Mouse (Mus musculus) cerebellum, adult 8-10 months (tissue): ENCODE results near the gene Disc1.

ENCODE experiments used
- DNase-seq: peaks from one replicate; pipeline ENCODE4 v3.0.0; 2022

Gene Disc1

DNA sequence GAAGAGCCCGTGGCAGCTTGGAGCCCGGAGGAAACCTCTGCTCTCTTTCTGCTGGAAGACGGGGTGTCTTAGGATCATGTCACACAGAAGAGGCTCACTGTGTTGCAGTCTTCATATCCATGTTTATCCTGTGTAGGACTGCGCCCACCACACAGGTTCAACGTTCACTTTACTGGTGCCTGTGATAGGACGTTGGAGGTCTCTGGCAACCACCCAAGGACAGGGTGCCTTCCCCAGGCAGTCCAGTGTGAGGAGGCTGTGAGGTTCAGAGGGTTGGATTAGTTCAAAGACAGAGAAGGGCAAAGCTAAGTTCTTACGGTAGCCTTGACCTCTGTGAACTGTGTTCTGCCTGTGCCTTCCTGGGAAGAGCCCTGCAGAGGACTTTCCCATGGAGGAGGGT, 77.3 kb downstream of the Disc1 start:
- no peak for DNase-seq

DNA sequence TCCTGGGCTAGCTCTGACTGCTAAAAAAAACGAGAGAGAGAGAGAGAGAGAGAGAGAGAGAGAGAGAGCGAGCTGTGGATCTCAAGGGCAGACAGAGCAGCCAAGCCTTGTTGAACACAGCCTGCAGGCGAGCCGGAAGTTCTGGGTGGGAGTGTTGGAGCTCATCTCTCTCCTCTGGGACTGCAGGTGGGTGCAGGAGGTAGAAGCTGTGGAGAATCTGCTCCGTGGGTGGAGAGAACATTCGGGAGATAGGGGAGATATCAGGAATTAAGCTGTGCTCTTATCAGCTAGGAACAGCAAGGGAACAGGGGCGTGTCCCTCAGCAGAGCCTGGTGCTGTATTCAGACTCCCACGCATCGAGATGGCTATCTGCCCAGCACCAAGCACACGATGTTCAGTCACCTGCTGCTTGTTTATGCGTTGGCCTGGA, 79.7 kb downstream of the Disc1 start:
- no peak for DNase-seq

DNA sequence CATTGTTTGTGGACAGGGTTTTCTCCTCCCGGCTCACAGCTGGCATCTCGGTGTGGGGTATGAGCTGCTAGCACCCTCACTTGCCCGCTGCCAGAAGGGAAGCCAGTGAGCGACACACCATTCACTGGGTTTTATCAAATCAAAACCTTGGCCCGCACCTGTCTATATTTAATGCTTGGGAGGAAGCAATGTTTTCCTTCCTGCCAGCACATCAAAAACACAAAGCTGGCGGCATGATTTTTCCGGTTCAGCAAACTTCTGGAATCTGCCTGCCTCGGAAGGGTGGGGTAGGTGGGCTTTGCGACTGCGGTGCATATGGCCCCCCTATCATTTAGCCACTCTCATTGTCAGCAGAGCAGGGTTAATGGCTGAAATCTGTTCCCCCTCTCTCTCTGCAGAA, 80.9 kb downstream of the Disc1 start:
- DNase-seq: no peak

DNA sequence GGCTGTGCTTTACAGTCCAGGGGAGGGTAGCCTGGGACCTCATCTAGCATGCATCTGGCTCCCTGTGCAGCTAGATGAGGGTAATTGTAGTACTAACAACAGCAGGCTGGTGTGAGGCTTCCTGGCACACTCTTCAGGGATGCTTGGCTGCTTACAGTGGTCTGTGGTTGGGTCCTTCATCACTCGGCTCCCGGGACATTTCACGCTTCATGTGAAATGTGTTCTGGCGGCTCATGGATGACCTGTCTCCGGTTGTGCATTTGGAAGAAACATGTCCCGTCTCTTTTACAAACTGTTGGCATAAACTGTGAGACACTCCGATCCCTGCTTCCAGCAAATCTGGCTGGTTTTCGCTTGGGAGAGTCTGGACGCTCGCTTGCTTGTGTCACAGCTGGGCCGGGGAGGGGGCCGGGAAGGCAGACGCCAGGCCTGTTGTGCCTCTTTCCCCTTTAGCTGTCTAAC, 85.7 kb downstream of the Disc1 start:
- no peak for DNase-seq

DNA sequence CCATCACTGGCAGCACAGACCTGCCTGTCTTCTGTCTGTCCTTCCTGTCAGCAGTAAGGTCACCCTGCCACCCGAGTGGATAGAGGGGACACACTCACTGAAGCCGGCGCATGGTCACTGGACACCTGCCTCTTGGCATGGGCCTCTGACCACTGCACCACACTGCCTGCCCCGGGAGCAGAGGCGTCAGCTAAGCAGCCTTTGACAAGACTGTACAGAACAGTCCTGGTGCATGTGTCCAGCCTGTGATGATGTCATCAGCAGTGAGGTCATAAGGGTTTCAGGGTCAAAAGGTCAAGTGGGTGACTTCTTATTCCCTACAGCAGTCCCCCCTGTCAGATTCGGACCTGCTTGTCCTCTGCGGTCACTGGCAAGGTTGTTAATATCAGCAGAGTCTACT, 87.0 kb downstream of the Disc1 start:
- no peak for DNase-seq

DNA sequence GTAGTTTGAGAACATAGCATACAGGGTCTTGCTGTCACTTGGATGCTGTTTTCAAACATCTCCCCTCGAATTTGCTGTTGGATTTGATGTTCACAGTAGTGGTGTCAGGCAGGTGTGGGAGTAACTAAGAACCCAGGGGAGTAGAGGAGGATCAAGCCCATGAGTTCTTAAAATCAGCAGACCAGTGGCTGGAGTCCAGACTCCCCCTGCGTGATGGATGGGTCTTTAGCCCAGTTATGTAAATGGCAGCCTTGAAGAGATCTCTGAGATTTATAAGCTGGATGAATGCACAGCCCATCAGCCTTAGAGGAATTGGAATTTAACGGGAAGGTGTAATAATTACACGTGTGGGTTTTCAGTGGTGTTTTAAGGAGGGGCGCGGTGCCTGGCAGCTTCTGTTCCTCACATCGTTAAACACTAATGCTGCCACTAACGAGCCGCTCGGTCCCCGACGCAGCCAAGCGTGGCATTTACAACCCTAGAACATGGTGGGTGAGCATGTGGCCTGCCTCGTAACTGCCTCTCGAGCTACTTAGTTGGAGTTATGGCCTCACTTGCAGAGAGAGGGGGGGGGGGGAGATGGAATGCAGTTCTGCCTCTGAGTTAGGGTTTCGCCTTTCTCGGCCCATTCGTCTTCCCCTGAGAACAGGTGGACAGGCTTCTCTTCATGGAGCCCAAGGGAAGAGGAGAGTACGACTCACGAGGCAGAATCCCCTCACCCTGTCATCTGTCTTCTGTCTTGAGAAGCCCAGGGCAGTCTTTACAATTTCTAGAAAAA, 103.1 kb downstream of the Disc1 start:
- no peak for DNase-seq

DNA sequence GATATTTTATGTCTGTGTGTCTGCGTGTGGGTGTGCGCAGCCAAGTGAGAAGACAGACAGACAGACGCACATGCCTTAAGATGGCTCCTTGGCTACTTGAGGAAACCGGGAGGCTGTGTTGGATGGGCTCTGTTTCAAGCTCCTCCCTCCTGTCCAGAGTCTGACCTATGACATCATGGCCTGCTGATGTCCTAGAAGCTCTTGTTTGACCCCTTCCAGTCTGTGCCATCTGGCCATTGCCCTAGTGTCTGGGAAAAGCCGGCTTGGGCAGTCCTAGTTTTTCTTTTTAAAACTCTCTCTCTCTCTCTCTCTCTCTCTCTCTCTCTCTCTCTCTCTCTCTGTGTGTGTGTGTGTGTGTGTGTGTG, 103.6 kb downstream of the Disc1 start:
- no peak for DNase-seq

DNA sequence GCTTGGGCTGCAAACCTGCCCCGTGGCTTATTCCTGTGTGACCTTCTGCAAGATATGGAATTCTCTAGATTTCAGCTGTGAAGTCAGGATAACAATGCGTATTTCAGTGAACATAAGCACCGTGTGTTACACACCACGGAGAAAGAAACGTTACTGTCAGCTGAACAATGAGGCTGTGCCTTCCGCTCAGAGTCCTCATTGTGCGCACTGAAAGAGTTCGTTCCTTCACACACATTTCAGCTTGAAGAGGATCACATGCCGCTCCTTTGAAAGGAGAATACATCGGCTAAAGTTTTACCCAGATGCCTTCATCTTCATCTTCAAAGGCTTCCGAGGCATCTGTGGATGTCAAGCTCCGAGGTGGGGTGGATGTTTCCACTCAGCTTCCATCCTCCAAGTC, 105.4 kb downstream of the Disc1 start:
- no peak for DNase-seq

DNA sequence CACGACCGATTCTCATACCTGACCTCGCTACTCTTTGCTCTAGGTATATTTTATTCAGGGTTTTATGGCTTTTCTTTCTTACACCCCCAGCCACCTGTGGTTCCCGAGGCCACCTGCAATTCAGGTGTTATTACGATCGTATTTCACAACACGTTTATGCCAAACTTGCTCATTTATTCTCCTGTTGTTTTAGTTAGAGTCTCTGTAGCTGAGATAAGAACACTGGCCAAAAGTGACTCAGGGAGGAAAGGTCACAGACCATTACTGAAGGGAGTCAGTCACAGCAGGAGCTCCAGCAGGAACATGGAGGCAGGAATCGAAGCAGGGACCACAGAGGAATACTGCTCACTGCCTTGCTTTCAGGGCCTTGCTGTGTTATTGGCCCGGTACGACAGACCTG, 109.5 kb downstream of the Disc1 start:
- DNase-seq: no peak

DNA sequence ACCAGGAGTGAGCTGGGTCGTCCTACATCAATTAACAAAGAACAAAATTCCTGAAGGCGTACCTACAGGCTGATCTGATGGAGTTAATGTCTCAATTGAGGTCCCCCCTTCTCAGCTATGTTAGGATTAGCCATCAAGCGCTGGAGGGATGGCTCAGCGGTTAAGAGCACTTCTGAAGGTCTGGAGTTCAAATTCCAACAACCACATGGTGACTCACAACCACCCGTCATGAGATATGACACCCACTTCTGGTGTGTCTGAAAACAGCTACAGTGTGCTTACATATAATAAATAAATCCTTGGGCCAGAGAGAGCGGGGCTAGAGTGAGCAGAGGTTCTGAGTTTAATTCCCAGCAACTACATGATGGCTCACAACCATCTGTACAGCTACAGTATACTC, 109.9 kb downstream of the Disc1 start:
- DNase-seq: no peak

DNA sequence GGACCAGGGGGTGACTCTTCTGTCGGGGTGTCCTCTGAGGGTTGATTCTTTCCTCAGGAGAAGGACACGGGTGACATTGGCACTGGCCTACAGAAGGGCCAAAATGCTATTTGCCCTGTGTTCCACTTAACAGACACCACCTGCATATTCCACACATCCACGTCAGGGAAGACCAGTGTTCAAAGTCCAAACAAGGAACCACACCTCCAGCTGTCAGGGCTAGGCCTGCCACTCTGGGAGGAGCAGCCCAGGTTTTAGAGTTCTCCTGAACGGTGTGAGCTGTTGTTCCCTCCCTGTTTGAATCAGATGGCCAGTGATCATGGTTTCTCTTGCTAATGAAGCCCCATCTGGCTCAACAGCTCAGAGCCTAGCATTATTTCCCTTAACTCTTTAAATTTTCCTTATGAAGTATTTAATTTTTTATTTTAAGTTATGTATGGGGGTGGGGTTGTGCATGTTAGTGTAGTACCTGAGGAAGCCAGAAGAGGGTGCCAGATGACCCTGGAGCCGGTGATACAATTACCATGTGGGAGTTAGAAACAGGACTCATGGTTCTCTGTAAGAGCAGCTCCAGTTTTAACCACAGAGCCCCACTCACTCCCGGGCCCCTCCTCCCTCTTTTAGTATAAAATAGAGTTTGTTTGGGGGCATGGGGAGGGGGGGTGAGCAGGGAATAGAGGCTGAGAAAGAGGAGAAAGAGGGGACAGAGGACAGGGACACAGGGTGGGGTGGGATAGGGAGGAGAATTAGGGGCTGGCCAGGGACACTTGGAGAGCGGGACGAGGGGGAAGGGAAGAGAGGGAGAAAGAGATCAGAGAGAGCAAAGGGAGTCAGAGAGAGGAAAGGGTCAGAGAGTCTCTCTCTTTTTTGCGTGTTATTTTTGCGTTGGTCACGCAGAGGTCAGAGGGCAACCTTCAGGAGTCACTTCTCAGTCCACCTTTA, 111.8 kb downstream of the Disc1 start:
- peak; percentile 44 for DNase-seq

DNA sequence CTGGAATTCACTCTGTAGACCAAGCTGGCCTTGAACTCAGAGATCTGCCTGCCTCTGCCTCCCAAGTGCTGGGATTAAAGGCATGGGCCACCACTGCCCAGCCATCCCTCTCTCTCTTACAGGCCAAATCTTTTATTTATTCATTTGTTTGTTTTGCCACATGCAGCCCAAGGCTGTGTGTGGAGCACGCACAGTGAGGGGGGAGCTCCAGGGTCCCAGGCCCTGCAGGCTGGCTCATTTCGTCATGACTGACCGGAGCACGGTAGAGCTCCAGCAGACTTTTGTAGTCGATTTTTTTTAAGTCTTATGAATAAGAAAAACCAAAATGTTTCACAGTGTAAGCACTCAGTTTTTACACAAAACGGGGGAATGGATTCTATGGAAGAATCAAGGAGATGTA, 112.5 kb downstream of the Disc1 start:
- no peak for DNase-seq

DNA sequence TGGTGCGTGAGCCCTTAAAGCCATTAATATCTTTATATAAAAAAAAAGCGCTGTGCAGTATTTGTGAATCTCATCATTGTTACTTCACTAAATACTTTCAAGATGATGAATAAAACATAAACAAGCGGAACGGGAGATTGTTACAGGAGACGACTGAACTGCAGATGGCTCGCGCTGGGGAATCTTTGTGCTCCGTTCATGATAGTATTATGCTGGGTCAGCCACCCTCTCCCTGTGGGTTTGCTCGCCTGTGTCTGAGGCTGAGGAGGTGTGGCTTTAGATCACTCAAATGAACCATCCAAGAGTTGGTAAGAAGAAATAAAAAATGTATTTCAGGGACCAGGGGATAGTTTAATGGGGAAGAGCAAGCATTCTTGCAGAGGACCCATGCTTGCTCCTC, 113.0 kb downstream of the Disc1 start:
- no peak for DNase-seq

DNA sequence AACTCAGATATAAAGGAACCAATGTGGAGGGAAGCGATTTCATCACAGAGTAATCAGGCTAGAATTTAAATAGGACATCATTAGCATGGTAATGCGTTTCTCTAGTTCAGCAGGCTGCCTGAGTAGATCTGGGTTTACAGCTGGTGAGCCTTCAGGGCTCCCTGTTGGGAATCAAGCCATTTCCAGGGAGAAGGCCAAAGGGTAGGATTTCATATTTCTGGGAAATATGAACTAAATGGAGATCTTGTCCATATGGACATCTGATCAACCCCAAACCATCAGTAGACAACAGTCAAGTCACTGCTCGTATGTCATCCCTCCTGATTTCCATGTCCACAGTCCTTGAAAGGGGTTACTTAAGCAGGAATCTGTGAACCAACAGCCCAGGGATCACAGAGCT, 115.6 kb downstream of the Disc1 start:
- DNase-seq: no peak

DNA sequence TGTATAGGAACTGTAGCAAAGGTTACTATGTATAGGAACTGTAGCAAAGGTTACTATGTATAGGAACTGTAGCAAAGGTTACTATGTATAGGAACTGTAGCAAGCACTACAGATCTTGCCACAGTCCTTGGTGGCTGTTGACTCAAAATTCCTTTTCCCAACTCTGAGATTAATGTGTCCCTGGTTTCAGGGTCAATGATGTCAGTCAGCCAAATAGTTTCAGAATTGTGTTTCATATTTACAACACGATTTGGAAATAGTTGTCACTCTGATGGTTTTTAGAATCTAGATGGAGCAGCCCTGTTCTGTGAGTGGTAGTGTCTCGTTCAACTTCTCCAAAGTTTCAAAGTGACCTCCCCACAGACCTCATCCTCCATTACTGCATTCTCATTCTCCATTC, 117.5 kb downstream of the Disc1 start:
- no peak for DNase-seq

DNA sequence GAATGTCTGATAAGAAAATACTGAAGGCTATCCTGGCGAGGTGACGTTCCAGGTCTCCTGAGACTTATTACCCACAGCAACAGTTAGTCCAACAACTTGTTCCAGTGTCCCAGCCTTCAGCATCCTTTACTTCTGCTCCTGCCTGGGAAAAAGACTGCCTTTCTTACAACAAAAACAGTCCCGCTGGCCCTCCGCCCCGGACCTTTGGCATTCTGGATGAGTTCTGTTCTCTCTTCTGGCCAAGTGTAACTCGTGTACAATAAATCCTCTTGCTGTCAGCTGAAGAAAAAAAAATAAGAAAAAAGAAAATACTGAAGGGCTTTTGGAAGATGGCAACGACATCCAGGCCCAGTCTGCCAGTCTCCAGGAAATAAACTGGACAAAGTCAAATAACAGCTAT, 120.2 kb downstream of the Disc1 start:
- DNase-seq: no peak

DNA sequence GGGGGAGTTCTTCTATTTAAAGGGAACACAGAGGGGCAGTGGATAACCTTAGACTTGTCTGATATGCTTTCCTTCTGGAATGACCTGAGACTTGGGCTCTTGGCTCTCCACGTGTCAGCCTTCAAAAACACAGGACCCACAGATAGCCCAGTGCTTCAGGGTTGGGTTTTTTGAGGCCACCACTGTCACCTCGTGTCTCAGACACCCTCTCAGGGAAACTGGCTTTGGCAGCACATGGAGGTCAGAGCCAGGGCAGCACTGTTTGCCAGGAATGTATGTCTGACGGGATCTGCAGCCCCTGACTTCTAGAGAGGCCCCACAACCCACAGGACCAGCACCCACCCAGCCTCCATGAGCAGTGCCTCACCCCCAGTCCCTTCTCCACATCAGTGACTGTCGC, 120.9 kb downstream of the Disc1 start:
- DNase-seq: no peak

DNA sequence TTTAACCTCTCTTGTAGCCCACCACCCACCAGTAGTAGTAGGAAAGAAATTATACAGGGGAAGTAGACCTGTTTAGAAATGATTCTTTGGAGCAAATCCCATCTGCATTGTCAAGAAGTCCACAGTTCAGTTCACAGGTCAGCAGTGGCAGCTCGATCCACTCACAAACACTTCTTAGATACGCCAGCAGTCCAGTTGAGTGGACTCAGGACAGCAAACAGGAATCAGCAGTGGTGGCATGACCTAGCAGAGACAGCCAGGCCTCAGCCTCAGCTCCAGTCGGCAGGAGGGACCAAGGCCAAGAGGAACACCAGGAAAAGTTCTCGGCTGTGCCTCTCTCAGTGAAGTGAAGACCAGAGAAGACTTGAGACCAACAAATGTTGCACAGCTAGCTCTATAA, 121.7 kb downstream of the Disc1 start:
- no peak for DNase-seq

DNA sequence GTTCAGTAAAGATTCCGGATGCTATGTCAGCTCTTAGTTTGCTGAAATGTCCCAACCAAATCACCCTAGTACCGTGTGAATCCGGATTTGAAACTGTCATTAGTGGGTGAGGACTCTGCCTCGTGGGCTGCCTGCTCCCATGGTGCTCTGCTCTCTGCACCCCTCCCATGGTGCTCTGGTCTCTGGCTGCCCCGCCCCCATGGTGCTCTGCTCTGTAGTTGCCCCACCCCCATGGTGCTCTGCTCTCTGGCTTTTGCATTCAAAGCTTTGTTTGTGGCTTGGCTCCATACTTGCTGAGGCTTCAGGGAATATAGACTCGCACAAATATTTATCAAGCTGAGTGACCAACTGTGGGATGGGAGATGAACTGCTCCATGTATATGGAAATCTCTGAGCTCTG, 123.1 kb downstream of the Disc1 start:
- no peak for DNase-seq

DNA sequence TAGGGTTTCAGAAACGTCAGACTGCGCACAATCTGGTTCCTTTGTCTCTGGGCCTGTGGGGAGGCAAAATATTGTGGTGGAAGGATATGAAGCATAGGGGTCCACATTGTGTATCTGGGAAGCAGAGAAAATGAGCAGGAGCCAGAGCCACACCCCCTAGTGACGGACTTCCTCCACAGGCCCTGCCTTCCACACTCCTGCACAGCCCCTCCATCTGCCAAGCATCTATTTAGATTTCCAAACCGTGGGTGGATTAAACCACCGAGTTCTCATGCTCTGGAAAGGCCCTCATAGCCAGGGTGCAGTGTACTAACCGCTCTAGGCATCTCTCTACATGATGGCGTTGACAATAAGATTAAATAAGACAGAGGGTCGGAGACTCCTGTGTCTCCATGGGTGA, 124.0 kb downstream of the Disc1 start:
- no peak for DNase-seq

DNA sequence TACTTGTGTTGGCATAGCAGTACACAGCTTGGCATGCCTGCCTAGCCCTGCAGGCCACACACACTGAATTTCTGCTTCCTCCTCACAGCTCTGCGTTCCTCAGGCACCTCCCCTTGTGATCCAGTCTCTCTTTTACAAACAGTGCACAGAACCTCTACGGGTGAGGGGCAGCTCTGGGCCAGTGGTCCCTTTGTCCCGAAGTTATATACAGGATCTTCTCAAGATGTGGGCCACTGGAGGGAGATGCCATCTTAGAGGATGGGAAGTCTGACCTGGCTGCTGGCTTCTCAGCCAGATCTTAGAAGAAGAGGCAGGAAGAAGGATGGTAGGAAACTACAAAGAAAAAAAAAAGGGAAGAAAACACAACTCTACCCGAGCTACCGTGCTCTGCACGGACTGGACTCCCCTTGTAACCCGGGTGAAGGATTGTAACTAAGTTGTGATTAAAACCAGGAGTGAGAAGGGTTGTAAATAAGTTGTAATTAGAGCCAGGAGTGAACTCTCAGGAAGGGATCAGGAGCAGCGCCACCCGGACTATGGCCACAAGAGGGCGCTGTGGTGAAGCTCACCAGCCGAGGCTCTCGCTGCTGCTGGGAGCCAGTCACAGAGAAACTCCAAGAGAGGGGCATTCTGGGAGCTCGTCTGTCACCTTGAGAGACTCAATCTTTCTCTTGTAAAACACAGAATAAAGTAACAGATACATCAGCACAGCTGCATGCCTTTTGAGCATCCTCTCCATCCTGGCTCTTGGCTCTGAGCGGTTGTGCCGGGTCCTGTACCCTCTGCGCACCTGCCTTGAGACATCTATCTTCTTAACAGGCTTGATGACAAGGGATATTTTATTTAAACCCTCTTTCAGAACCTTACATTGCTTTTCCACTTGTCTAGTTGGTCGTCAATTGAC, 129.8 kb downstream of the Disc1 start:
- peak; percentile 84 for DNase-seq

DNA sequence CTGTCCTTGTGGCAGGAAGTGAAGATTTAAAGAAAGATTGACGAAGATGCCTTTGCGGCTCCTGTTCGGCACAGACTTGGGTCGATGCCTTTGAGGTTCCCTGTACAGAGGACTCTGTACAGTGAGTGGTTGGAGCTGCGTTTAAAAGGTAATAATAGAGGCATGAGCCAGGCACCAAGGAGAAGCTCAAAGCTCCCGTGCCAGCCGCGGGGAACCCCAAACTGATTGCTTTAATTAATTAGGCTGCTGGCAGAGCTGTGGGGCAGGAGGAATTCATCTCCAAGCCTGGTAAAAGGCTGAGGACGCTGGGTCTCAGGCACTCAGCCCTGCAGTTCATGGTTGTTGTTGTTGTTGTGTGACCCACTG, 130.4 kb downstream of the Disc1 start:
- no peak for DNase-seq

DNA sequence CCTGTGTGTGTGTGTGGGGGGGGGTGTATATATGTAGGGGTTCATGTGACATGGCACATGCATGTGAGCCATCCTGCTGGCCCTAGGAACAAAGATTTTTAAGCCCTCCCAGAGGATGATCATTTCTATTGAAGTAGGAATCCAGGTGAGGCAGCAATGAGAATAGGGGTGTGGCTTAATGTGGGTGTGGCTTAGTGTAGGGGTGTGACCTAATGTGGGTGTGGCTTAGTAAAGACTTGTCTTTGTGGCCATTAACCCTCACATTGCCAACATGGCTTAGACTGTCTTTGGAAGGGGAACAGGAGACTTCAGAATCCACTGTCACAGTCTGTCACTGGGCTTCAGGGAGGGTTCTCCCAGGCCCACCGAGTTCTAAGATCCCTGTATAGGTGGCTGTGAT, 130.9 kb downstream of the Disc1 start:
- DNase-seq: no peak
